Mouse (Mus musculus): Measurements from ENCODE around the gene Limch1. TPM values are rescaled to one million over a fixed set of nuclear protein-coding genes. Genes with fewer than 3 reads are reported as not detected.

Limch1 gene
- total RNA-seq, 1 experiment, result 7.5 TPM

DNA sequence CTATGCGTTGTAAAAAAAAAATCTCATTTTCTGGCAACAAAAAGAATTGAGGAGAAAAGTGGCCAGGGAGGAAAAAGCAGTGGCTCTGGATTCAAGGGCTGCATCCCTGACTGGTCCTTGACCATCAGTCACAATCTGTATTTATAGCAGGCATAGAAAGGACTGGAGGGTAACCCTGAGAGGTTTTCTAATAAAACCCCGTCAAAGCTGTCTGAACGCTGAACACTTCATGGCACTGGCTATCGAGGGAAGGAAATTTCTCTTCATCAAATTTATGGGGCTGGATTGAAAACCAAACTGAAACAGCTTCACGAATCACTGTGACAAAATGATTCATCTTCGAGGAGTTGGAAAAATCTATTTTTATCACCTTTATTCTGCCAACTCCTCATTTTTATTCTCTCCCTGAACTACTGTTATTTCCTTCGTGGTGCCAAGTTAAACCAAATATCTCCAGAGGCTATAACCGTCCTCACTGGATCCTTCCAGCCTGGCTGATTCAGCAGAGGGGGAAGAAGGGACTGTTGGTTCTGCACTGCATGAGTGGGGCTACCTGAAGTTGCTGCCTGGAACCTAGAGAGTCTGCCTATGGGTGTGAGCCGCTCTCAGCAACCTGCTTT is 153.3 kb downstream of the Limch1 start:
- Histone ChIP-seq H3K9me3 (ENCODE audit: control insufficient read depth, insufficient read depth, low read depth, low read length) (no peaks in the 10 kb centered on the region), H3K4me3 (ENCODE audit: insufficient read depth in 1 of 2, low read depth in 1 of 2, low read length in 2 of 2, poor library complexity in 1 of 2, severe bottlenecking in 1 of 2) (no peak overlapping the region), H3K36me3 (ENCODE audit: control insufficient read depth, insufficient read depth, low read length, poor library complexity, severe bottlenecking) (no peaks in the 10 kb centered on the region), H3K4me1 (ENCODE audit: control insufficient read depth in 2 of 2, insufficient read depth in 2 of 2, low read length in 2 of 2, poor library complexity in 1 of 2) (no peaks in the 10 kb centered on the region), H3K27ac (ENCODE audit: insufficient read depth, low read depth, low read length, poor library complexity, severe bottlenecking) (no peak overlapping the region), H3K9ac (ENCODE audit: insufficient read depth, low read depth, low read length, poor library complexity, severe bottlenecking) (no peak overlapping the region)
- in situ Hi-C loops (cut with MboI; ENCODE audit: low sequenced_read_pairs in 2 of 2, unreplicated experiment in 2 of 2), result no loop called here
- DNase-seq (ENCODE audit: low read depth, low spot score), result no peak
- TF ChIP-seq HCFC1 (IDR thresholded peaks at IDR 0.05; ENCODE audit: borderline replicate concordance, insufficient read depth, low read length) (no peak), ZC3H11A (IDR thresholded peaks at IDR 0.05; ENCODE audit: borderline replicate concordance, low read depth, low read length) (no peak), ZNF384 (IDR thresholded peaks at IDR 0.05; ENCODE audit: low read depth, low read length) (no peak), MAFK (IDR thresholded peaks at IDR 0.05; ENCODE audit: insufficient read depth, low read depth, low read length) (no peak), CHD2 (IDR thresholded peaks at IDR 0.05; ENCODE audit: low read depth, low read length) (no peak)

GRCm38 (mm10) chr5:66901116-66901515 is 155.5 kb downstream of the Limch1 start:
- H3K9ac ChIP-seq (ENCODE audit: insufficient read depth, low read depth, low read length, poor library complexity, severe bottlenecking), result no peak overlapping the region
- no peaks in the 10 kb centered on the region for H3K9me3 ChIP-seq (ENCODE audit: control insufficient read depth, insufficient read depth, low read depth, low read length)
- TF ChIP-seq HCFC1 (IDR thresholded peaks at IDR 0.05; ENCODE audit: borderline replicate concordance, insufficient read depth, low read length), result no peak
- TF ChIP-seq ZC3H11A (IDR thresholded peaks at IDR 0.05; ENCODE audit: borderline replicate concordance, low read depth, low read length), result no peak
- no peak for TF ChIP-seq ZNF384 (IDR thresholded peaks at IDR 0.05; ENCODE audit: low read depth, low read length)
- TF ChIP-seq CHD2 (IDR thresholded peaks at IDR 0.05; ENCODE audit: low read depth, low read length), result no peak
- TF ChIP-seq MAFK (IDR thresholded peaks at IDR 0.05; ENCODE audit: insufficient read depth, low read depth, low read length), result no peak
- H3K4me1 ChIP-seq (ENCODE audit: control insufficient read depth in 2 of 2, insufficient read depth in 2 of 2, low read length in 2 of 2, poor library complexity in 1 of 2), result no peaks in the 10 kb centered on the region
- no peak for DNase-seq (ENCODE audit: low read depth, low spot score)
- H3K4me3 ChIP-seq (ENCODE audit: insufficient read depth in 1 of 2, low read depth in 1 of 2, low read length in 2 of 2, poor library complexity in 1 of 2, severe bottlenecking in 1 of 2), result no peak overlapping the region
- no peaks in the 10 kb centered on the region; the same call in 1 of the 2 replicates for H3K36me3 ChIP-seq (ENCODE audit: control insufficient read depth, insufficient read depth, low read length, poor library complexity, severe bottlenecking)
- no peak overlapping the region for H3K27ac ChIP-seq (ENCODE audit: insufficient read depth, low read depth, low read length, poor library complexity, severe bottlenecking)
- in situ Hi-C loops (cut with MboI; ENCODE audit: low sequenced_read_pairs in 2 of 2, unreplicated experiment in 2 of 2), result no loop called here

- Histone ChIP-seq H3K27ac (ENCODE audit: insufficient read depth, low read depth, low read length, poor library complexity, severe bottlenecking) (no peak overlapping the region), H3K9me3 (ENCODE audit: control insufficient read depth, insufficient read depth, low read depth, low read length) (no peaks in the 10 kb centered on the region), H3K9ac (ENCODE audit: insufficient read depth, low read depth, low read length, poor library complexity, severe bottlenecking) (no peak overlapping the region), H3K4me3 (ENCODE audit: insufficient read depth in 1 of 2, low read depth in 1 of 2, low read length in 2 of 2, poor library complexity in 1 of 2, severe bottlenecking in 1 of 2) (no peak overlapping the region), H3K36me3 (ENCODE audit: control insufficient read depth, insufficient read depth, low read length, poor library complexity, severe bottlenecking) (no peaks in the 10 kb centered on the region; the same call in 1 of the 2 replicates), H3K4me1 (ENCODE audit: control insufficient read depth in 2 of 2, insufficient read depth in 2 of 2, low read length in 2 of 2, poor library complexity in 1 of 2) (no peaks in the 10 kb centered on the region)
- DNase-seq (ENCODE audit: low read depth, low spot score), result no peak
- in situ Hi-C loops (cut with MboI; ENCODE audit: low sequenced_read_pairs in 2 of 2, unreplicated experiment in 2 of 2), result no loop called here
- no peak for TF ChIP-seq ZNF384 (IDR thresholded peaks at IDR 0.05; ENCODE audit: low read depth, low read length)
- no peak for TF ChIP-seq HCFC1 (IDR thresholded peaks at IDR 0.05; ENCODE audit: borderline replicate concordance, insufficient read depth, low read length)
- no peak for TF ChIP-seq CHD2 (IDR thresholded peaks at IDR 0.05; ENCODE audit: low read depth, low read length)
- no peak for TF ChIP-seq ZC3H11A (IDR thresholded peaks at IDR 0.05; ENCODE audit: borderline replicate concordance, low read depth, low read length)
- no peak for TF ChIP-seq MAFK (IDR thresholded peaks at IDR 0.05; ENCODE audit: insufficient read depth, low read depth, low read length)
Measured at GRCm38 (mm10) chr5:66904835-66905234, 159.2 kb downstream of the Limch1 start.

DNA sequence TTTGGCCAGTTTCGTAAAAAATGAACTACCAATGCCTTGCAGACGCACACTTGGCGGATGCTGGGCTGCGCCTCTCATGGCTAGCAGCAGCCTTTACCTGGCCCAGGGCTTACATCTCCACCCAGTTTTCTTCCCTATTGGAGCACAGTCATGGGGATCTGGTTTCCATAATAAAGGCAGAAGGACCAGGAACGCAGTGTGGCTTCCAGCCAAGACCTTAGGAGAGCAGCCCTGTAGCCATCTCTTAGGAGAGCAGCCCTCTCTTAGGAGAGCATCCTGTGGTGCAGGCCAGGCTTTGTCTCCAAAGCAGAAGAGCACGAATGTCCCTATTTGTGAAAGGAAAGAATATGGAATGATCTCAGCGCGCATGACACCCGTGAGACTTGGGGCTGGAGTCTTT is 163.3 kb downstream of the Limch1 start:
- no peaks in the 10 kb centered on the region for H3K4me1 ChIP-seq (ENCODE audit: control insufficient read depth in 2 of 2, insufficient read depth in 2 of 2, low read length in 2 of 2, poor library complexity in 1 of 2)
- TF ChIP-seq ZC3H11A (IDR thresholded peaks at IDR 0.05; ENCODE audit: borderline replicate concordance, low read depth, low read length), result no peak
- no peak for TF ChIP-seq ZNF384 (IDR thresholded peaks at IDR 0.05; ENCODE audit: low read depth, low read length)
- no peak for TF ChIP-seq MAFK (IDR thresholded peaks at IDR 0.05; ENCODE audit: insufficient read depth, low read depth, low read length)
- TF ChIP-seq CHD2 (IDR thresholded peaks at IDR 0.05; ENCODE audit: low read depth, low read length), result no peak
- no peak for TF ChIP-seq HCFC1 (IDR thresholded peaks at IDR 0.05; ENCODE audit: borderline replicate concordance, insufficient read depth, low read length)
- DNase-seq (ENCODE audit: low read depth, low spot score), result no peak
- no peak overlapping the region for H3K4me3 ChIP-seq (ENCODE audit: insufficient read depth in 1 of 2, low read depth in 1 of 2, low read length in 2 of 2, poor library complexity in 1 of 2, severe bottlenecking in 1 of 2)
- H3K27ac ChIP-seq (ENCODE audit: insufficient read depth, low read depth, low read length, poor library complexity, severe bottlenecking), result no peak overlapping the region
- H3K36me3 ChIP-seq (ENCODE audit: control insufficient read depth, insufficient read depth, low read length, poor library complexity, severe bottlenecking), result no peaks in the 10 kb centered on the region; the same call in 1 of the 2 replicates
- no peaks in the 10 kb centered on the region for H3K9me3 ChIP-seq (ENCODE audit: control insufficient read depth, insufficient read depth, low read depth, low read length)
- H3K9ac ChIP-seq (ENCODE audit: insufficient read depth, low read depth, low read length, poor library complexity, severe bottlenecking), result no peak overlapping the region
- in situ Hi-C loops (cut with MboI; ENCODE audit: low sequenced_read_pairs in 2 of 2, unreplicated experiment in 2 of 2), result no loop called here
